Mouse (Mus musculus) C2C12 (cell line): ENCODE data around the gene Apoc1.

Experiments
- CEBPB ChIP-seq: IDR thresholded peaks from one replicate; pipeline ENCODE4 v1.6.1; 2011; ENCODE audit warnings: low read depth, mild to moderate bottlenecking, control low read depth, moderate library complexity
- CTCF ChIP-seq: IDR thresholded peaks from one replicate; pipeline ENCODE4 v1.5.1; 2011; ENCODE audit not compliant: control insufficient read depth, insufficient read depth, insufficient read length
- FOSL1 ChIP-seq: IDR thresholded peaks from one replicate; pipeline ENCODE4 v1.8.0; 2011; ENCODE audit warnings: mild to moderate bottlenecking, low read length; ENCODE audit not compliant: poor library complexity, insufficient read depth, severe bottlenecking
- MYOD1 ChIP-seq: IDR thresholded peaks from one replicate; pipeline ENCODE4 v1.6.1; 2011; ENCODE audit warnings: low read depth; ENCODE audit not compliant: control insufficient read depth, insufficient read length
- USF1 ChIP-seq: IDR thresholded peaks from one replicate; pipeline ENCODE4 v1.6.1; 2011; ENCODE audit warnings: low read depth, mild to moderate bottlenecking, control low read depth, moderate library complexity

DNA sequence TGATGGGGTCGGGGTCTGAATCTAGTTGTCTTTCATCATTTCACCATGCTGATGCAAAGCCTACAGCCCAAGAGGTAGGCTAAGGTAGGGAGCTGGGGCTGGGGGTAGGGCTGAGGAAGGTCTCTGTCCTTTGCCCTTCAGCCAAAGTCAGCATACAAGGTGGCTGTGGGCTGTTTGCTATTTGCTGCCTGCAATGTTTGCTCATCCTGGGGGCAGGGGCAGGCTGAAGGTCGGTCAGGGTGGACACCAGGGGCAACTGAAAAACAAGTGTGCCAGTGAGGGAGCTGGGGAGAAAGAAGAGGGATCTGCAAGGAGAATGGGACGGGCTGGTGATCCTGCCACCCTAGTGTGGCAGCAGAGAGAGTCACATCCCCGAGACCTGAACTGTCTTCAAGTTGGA, 7.1 kb downstream of the Apoc1 start:
- TF ChIP-seq CTCF: no peak
- no peak for TF ChIP-seq USF1
- TF ChIP-seq CEBPB: no peak
- no peak for TF ChIP-seq MYOD1
- no peak for TF ChIP-seq FOSL1
